Mouse (Mus musculus) intestine, embryonic 15.5 days (tissue): ENCODE results near the gene Arhgap27. TPM values are rescaled to one million over a fixed set of nuclear protein-coding genes. Genes with fewer than 3 reads are reported as not detected.

Experiments
- ATAC-seq: fragments of 200-750 bp; cut with Nextera tagmentation; 2 replicates; pipeline ENCODE4 v1.8.0; 2017; ENCODE audit warnings: moderate TSS enrichment, moderate library complexity
- H3K27ac ChIP-seq: fragments of 300-500 bp; sonication (generic); 2 replicates; pipeline ENCODE4 v1.5.1; 2015; ENCODE audit warnings: mild to moderate bottlenecking, inconsistent platforms
- H3K27me3 ChIP-seq: fragments of 300-500 bp; sonication (generic); replicated peaks from 2 replicates; pipeline ENCODE4 v1.6.1; 2015; ENCODE audit warnings: inconsistent platforms
- H3K36me3 ChIP-seq: fragments of 300-500 bp; sonication (generic); 2 replicates; pipeline ENCODE4 v1.6.1; 2015; ENCODE audit warnings: inconsistent platforms
- H3K4me1 ChIP-seq: fragments of 300-500 bp; sonication (generic); replicated peaks from 2 replicates; pipeline ENCODE4 v1.6.1; 2015; ENCODE audit warnings: inconsistent platforms
- H3K4me2 ChIP-seq: fragments of 300-500 bp; sonication (generic); replicated peaks from 2 replicates; pipeline ENCODE4 v1.6.1; 2015; ENCODE audit warnings: mild to moderate bottlenecking, inconsistent platforms
- H3K4me3 ChIP-seq: fragments of 300-500 bp; sonication (generic); replicated peaks from 2 replicates; pipeline ENCODE4 v1.5.1; 2015; ENCODE audit warnings: inconsistent platforms
- H3K9ac ChIP-seq: fragments of 300-500 bp; sonication (generic); 2 replicates; pipeline ENCODE4 v1.6.1; 2015; ENCODE audit warnings: inconsistent platforms
- H3K9me3 ChIP-seq: fragments of 300-500 bp; sonication (generic); 2 replicates; pipeline ENCODE4 v1.6.1; 2016; ENCODE audit warnings: inconsistent platforms
- WGBS: fragments of 180-500 bp; shearing (Covaris S2); methylation state at CpG from one replicate; pipeline ENCODE4 v1.1.7; 2015; 5-methylcytosine and 5-hydroxymethylcytosine counted together
- polyA plus RNA-seq: library from polyadenylated mRNA; unstranded; fragments of >200 nt; fragmentation: Nextera tagmentation; extraction: Ambion mirVana; gene quantifications from 2 replicates; pipeline ENCODE4 v1.2.1, GENCODE M21; 2015

Gene Arhgap27
- polyA plus RNA-seq, 1 experiment from 2014 or later = 33.0 TPM

DNA sequence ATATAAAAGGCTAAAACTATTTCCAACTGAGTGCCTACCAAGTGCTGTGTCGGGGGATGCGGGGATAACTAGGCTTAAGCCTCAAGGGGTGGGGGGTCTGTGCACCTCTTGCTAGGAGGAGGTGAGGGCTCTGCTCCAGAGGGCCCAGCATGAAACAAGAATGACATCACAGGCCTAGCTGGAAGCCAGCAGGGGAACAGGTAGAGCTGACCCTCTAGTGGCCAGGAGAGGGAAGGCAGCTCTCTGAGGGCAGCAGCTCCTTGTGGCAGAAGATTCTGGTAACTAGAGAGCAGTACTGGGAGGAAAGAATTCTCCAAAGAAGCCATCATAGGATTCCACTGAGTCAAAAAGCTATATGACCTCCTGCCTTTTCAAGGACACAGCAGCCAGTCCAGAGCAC, 38.7 kb upstream of the Arhgap27 start:
- 43% methylated on average over 2 of the region's 2 CpGs for WGBS
- Histone ChIP-seq H3K4me3 (no peak overlapping the region), H3K9ac (no peak overlapping the region), H3K4me1 (no peaks in the 10 kb centered on the region), H3K27ac (no peak overlapping the region), H3K4me2 (no peak overlapping the region), H3K27me3 (no peaks in the 10 kb centered on the region), H3K36me3 (0 out of 2 replicates have a peak, but pooled peaks cover 2% of the 10 kb centered on the region), H3K9me3 (no peaks in the 10 kb centered on the region)
- 0 out of 2 replicates have a peak, but pooled peaks have one; percentile 37 for ATAC-seq

DNA sequence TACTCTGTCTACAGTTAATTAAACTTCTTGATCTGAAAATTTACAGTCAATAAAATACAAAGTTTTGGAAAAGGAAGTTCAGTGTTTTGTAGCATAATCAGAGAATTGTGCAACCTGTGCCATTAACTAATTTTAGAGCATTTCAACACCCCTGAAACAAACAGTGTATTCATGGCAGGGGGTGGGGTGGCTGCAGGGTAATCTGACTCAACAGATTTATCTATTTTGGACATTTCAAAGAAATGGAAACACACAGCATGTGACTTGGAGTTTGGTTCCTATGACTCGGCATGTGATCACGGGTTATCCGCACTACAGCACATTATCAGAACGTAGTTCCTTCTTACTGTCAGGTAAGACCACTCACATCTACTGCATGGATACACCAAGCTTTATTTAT, 36.5 kb upstream of the Arhgap27 start:
- no peak overlapping the region for H3K9ac ChIP-seq
- no peak overlapping the region for H3K27ac ChIP-seq
- H3K9me3 ChIP-seq = no peaks in the 10 kb centered on the region
- 89% methylated on average over 4 of the region's 4 CpGs for WGBS
- no peak overlapping the region for H3K4me2 ChIP-seq
- H3K27me3 ChIP-seq = no peaks in the 10 kb centered on the region
- H3K36me3 ChIP-seq = peaks cover 7% of the 10 kb centered on the region; the same call in 1 of the 2 replicates
- no peak overlapping the region for H3K4me3 ChIP-seq
- no peak for ATAC-seq
- peaks cover 5% of the 10 kb centered on the region; the same call in 1 of the 2 replicates for H3K4me1 ChIP-seq

DNA sequence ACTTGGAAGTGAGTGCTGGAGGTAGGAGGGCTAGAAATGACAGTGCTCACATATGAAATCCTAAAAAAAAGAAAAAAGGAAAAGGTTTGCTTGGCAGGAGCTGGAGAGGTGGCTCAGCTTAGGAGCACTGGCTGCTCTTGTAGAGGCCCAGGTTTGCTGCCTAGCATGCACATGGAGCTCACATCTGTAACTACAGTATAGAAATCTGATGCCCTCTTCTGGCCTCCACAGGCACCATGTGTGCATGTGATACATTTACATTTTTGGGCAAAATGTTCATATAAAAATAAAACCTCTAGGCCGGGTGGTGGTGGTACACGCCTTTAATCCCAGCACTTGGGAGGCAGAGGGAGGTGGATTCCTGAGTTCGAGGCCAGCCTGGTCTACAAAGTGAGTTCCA, 35.6 kb upstream of the Arhgap27 start:
- H3K4me3 ChIP-seq = no peak overlapping the region
- peaks cover 5% of the 10 kb centered on the region; the same call in 1 of the 2 replicates for H3K4me1 ChIP-seq
- peaks cover 13% of the 10 kb centered on the region for H3K36me3 ChIP-seq
- no peak for ATAC-seq
- H3K27me3 ChIP-seq = no peaks in the 10 kb centered on the region
- H3K9me3 ChIP-seq = no peaks in the 10 kb centered on the region
- H3K4me2 ChIP-seq = no peak overlapping the region
- no peak overlapping the region for H3K27ac ChIP-seq
- no peak overlapping the region for H3K9ac ChIP-seq
- 88% methylated on average over 3 of the region's 3 CpGs for WGBS

DNA sequence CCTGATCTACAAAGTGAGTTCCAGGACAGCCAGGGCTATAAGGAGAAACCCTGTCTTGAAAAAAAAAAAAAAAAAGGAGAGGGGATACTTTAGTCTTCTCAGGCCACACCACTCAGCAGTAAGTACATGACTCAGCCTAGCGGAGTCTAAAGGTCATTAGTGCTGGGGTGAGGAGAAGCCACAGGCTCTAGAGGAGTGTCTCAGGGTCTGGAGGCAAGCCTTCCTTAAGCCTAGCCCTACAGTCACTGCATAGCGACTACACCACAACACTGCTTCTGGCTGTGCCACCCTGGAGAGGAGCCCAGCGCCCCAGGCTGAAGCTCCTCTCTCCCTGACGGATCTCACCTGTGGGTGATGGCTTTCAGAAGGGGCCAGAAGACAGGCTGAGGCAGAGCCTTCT, 33.2 kb upstream of the Arhgap27 start:
- Histone ChIP-seq H3K27ac (0 out of 2 replicates have a peak overlapping the region, but pooled peaks have one; percentile 44), H3K36me3 (peaks cover 13% of the 10 kb centered on the region), H3K4me3 (no peak overlapping the region), H3K27me3 (no peaks in the 10 kb centered on the region), H3K4me1 (peaks cover 5% of the 10 kb centered on the region; the same call in 1 of the 2 replicates), H3K9me3 (no peaks in the 10 kb centered on the region), H3K9ac (no peak overlapping the region), H3K4me2 (no peak overlapping the region)
- ATAC-seq = peak; percentile 95
- 84% methylated on average over 4 of the region's 4 CpGs for WGBS

DNA sequence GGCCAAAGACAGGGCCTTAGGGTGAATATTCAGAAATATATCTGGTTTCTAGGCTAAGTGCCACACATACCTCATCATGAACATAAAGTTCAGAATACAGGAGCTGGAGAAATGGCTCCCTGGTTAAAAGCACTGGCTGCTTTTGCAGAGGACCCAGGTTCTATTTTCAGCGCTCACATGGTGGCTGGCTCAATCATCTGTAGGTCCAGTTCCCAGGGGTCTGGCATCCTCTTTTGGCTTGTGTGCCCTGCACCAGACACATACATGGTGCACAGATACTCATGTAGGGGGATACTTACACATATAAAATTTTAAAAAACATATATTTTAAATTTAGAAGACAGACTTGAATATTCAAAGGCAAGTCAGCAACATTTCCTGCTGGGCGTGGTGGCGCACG, 32.7 kb upstream of the Arhgap27 start:
- H3K27ac ChIP-seq = no peak overlapping the region
- H3K27me3 ChIP-seq = no peaks in the 10 kb centered on the region
- WGBS = 96% methylated on average over 4 of the region's 4 CpGs
- H3K9me3 ChIP-seq = no peaks in the 10 kb centered on the region
- H3K4me3 ChIP-seq = no peak overlapping the region
- H3K4me2 ChIP-seq = no peak overlapping the region
- H3K9ac ChIP-seq = no peak overlapping the region
- peaks cover 5% of the 10 kb centered on the region; the same call in 1 of the 2 replicates for H3K4me1 ChIP-seq
- no peak for ATAC-seq
- peaks cover 13% of the 10 kb centered on the region for H3K36me3 ChIP-seq

DNA sequence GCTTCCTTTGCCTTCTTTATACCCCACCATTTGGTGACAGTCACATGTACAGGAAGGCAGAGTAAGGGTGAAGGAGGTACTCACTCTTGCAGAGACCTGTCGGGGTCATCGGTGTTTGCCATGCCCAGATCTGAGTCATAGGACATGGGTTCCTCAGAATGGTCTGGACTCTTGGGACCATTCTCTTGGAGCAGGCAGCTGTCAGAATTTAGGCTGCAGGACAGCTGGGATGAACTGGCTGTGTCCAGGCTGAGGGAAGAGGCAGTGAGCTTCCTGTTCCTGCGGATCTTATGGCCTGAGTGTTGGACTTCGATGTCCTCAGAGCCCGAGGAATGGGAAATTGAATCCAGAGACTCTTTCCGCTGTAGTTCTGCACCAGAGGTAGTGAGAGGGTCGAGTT, 31.1 kb upstream of the Arhgap27 start:
- H3K27ac ChIP-seq = no peak overlapping the region
- no peak overlapping the region for H3K4me2 ChIP-seq
- 92% methylated on average over 7 of the region's 7 CpGs for WGBS
- peaks cover 13% of the 10 kb centered on the region for H3K36me3 ChIP-seq
- no peak overlapping the region for H3K4me3 ChIP-seq
- ATAC-seq = no peak
- no peaks in the 10 kb centered on the region for H3K27me3 ChIP-seq
- H3K9ac ChIP-seq = no peak overlapping the region
- H3K9me3 ChIP-seq = no peaks in the 10 kb centered on the region
- H3K4me1 ChIP-seq = peaks cover 5% of the 10 kb centered on the region; the same call in 1 of the 2 replicates

DNA sequence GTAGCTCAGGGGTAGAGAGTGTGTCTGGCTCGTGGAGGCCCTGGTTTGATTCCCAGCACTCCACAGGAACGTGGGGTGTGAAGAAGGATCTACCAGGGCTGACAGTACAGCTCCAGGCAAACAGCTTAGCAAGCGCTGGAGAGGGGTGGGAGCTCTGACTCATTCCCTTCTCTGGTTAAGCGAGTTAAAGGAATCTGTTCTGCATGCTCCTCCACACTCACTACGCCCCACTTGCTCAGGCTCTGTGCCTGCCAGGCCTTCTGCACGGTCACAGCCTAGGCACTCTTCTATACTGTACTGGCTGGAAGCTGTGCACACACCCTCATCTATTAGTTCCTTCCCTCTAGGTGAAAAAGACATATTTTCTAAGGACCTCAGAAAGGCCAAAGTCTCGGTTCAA, 30.5 kb upstream of the Arhgap27 start:
- Histone ChIP-seq H3K36me3 (peaks cover 13% of the 10 kb centered on the region), H3K9me3 (no peaks in the 10 kb centered on the region), H3K4me1 (peaks cover 5% of the 10 kb centered on the region; the same call in 1 of the 2 replicates), H3K27me3 (no peaks in the 10 kb centered on the region), H3K9ac (no peak overlapping the region), H3K4me2 (no peak overlapping the region), H3K27ac (no peak overlapping the region), H3K4me3 (no peak overlapping the region)
- no peak for ATAC-seq
- 91% methylated on average over 7 of the region's 7 CpGs for WGBS

DNA sequence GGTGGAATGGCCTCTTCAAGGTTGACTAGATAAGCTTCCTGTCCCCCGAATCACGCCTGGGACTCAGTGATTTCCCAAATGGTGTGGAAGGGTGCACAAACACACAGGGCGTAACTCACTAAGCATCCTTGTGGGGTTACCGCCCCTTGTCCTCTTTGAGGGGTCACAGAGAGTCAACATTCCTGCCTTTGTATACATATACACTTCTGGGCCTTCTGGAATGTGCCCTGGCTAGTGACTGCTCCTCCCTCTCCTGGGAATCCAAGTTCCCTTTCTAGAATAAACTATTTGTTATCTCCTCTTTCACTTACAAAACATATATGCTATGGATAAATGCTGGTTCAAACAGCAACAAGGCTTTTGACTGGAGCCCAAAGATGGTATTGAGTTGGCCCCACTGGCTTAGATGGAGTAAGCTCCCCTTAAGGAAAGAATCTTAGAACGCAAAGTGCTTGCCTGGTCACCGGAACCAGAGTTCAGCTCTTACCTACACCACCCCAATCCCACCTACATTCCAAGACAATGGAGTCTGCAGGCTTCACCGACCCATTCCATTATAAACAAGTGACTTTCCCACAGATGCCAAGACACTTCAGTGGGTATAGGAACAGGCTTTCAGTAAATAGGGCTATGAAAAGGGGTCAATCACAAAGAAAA, 24.5 kb upstream of the Arhgap27 start:
- H3K4me1 ChIP-seq = 0 out of 2 replicates have a peak, but pooled peaks cover 7% of the 10 kb centered on the region
- H3K4me3 ChIP-seq = no peak overlapping the region
- H3K4me2 ChIP-seq = no peak overlapping the region
- no peak for ATAC-seq
- no peak overlapping the region for H3K27ac ChIP-seq
- no peaks in the 10 kb centered on the region for H3K9me3 ChIP-seq
- H3K36me3 ChIP-seq = peaks cover 4% of the 10 kb centered on the region; the same call in 1 of the 2 replicates
- WGBS = 44% methylated on average over 7 of the region's 7 CpGs
- no peaks in the 10 kb centered on the region for H3K27me3 ChIP-seq
- H3K9ac ChIP-seq = no peak overlapping the region

DNA sequence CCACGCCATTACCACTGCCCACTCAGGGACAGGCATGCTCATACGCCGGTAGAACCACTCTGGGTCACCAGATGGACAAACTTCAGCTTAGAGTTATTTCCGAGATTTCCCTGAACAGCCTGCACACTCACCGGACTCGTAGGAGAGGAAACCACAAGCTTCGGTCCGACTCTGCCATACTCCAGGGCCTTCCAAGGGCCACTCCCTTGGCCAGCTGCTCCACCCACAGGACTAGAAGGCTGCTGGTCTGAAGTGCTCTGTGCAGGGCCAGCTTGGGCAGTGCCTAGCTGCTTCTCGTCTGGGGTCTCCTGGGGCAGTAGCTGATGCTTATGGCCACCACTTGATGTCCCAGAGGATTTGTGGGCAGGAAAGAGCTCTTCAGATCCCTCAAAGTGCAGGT, 23.3 kb upstream of the Arhgap27 start:
- WGBS = 77% methylated on average over 9 of the region's 9 CpGs
- H3K27me3 ChIP-seq = no peaks in the 10 kb centered on the region
- H3K4me2 ChIP-seq = no peak overlapping the region
- no peak for ATAC-seq
- H3K9me3 ChIP-seq = no peaks in the 10 kb centered on the region
- H3K27ac ChIP-seq = no peak overlapping the region
- H3K9ac ChIP-seq = no peak overlapping the region
- H3K36me3 ChIP-seq = peaks cover 4% of the 10 kb centered on the region; the same call in 1 of the 2 replicates
- peaks cover 13% of the 10 kb centered on the region; the same call in 1 of the 2 replicates for H3K4me1 ChIP-seq
- no peak overlapping the region for H3K4me3 ChIP-seq

DNA sequence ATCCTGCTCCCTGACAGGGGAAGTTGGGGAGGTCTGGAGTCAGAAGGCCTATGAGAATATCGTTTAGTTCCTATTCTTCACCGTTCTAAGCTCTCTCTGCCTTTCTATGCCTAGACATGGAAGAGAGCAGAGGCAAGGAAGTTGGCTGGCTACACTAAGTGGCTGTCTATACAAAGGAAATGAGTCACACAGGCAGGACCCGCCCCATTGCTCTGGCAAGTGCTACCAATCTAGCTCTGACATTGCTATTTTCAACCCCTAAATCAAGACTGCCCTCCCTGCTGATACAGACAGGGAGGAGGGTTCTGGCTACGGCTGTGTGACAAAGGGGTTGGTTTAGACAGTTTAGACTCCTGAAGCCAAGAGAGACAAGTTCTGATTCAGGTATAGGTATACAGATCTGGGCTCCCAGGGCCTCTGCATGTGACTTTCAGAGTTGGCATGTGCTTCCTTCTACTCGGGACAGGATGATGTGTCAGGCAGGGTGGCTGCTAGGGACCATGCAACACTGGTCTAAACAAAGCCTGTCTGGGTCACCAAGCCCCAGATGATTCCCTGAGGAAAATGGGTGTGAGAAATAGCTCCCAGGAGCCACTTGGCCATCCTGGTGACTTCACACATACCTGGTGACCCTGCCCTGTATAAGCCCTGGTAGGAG, 18.6 kb upstream of the Arhgap27 start:
- WGBS = 47% methylated on average over 5 of the region's 5 CpGs
- peaks cover 6% of the 10 kb centered on the region; the same call in 1 of the 2 replicates for H3K36me3 ChIP-seq
- H3K27ac ChIP-seq = peak overlapping the region; percentile 14; the same call in 1 of the 2 replicates
- H3K4me1 ChIP-seq = peaks cover 8% of the 10 kb centered on the region; the same call in 1 of the 2 replicates
- no peaks in the 10 kb centered on the region for H3K27me3 ChIP-seq
- H3K4me2 ChIP-seq = no peak overlapping the region
- no peak overlapping the region for H3K9ac ChIP-seq
- no peak overlapping the region for H3K4me3 ChIP-seq
- no peaks in the 10 kb centered on the region for H3K9me3 ChIP-seq
- peak; percentile 71 for ATAC-seq

DNA sequence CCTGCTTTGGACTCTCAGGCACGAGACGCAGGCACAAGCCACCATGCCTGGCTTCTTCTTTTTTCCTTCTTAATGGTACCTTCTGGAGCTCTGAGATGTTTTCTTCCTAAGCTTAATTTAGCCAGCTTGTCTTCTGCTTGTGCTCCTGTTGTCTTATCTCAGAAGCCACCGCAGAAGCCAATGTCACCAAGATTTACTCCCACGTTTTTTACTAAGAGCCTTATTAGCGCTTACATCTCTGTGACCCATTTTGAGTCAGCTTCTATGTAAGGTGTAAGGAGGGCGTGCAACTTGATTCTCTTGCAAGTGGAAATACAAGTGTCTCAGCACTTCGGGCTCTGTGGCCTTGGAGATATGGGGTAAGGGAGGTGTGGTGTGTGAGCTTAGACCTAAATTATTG, 18.0 kb upstream of the Arhgap27 start:
- H3K9ac ChIP-seq = no peak overlapping the region
- H3K27me3 ChIP-seq = no peaks in the 10 kb centered on the region
- H3K4me2 ChIP-seq = no peak overlapping the region
- 87% methylated on average over 7 of the region's 7 CpGs for WGBS
- no peak for ATAC-seq
- H3K9me3 ChIP-seq = no peaks in the 10 kb centered on the region
- peaks cover 8% of the 10 kb centered on the region; the same call in 1 of the 2 replicates for H3K36me3 ChIP-seq
- no peak overlapping the region for H3K4me3 ChIP-seq
- peaks cover 8% of the 10 kb centered on the region; the same call in 1 of the 2 replicates for H3K4me1 ChIP-seq
- peak overlapping the region; percentile 14; the same call in 1 of the 2 replicates for H3K27ac ChIP-seq

DNA sequence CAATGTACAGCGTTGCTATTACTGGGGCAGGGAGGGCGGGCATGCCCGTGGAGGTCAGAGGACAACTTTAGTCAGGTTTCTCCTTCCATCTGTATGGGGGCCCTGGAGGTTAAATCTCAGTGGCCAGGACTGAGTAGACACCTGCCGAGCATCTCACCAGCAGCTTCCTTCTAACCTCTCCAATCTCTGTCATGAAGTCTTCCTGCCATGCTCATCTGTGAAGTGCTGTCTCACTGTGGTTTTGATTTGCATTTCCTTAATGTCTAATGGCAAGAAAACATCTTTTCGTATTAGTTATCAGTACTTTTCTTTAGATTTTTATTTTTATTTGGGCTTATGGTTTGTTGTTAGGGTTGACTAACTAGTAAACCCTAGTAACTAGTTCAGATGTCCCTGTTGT, 17.0 kb upstream of the Arhgap27 start:
- H3K27ac ChIP-seq = no peak overlapping the region
- no peak for ATAC-seq
- 82% methylated on average over 5 of the region's 5 CpGs for WGBS
- no peak overlapping the region for H3K4me3 ChIP-seq
- no peaks in the 10 kb centered on the region for H3K27me3 ChIP-seq
- H3K4me1 ChIP-seq = peaks cover 8% of the 10 kb centered on the region; the same call in 1 of the 2 replicates
- no peak overlapping the region for H3K4me2 ChIP-seq
- H3K36me3 ChIP-seq = peaks cover 8% of the 10 kb centered on the region; the same call in 1 of the 2 replicates
- no peaks in the 10 kb centered on the region for H3K9me3 ChIP-seq
- H3K9ac ChIP-seq = no peak overlapping the region
